Mouse (Mus musculus) hindbrain, embryonic 12.5 days (tissue): ENCODE results near the gene Dppa2. TPM values are rescaled to one million over a fixed set of nuclear protein-coding genes. Genes with fewer than 3 reads are reported as not detected.

Experiments used
- ATAC-seq: fragments of 200-750 bp; cut with Nextera tagmentation; 2 replicates; pipeline ENCODE4 v1.8.0; 2017; ENCODE audit warnings: moderate TSS enrichment; ENCODE audit not compliant: low FRiP score
- H3K27ac ChIP-seq: fragments of 300-500 bp; sonication (generic); 2 replicates; pipeline ENCODE4 v1.5.1; 2016; ENCODE audit warnings: mild to moderate bottlenecking
- H3K27me3 ChIP-seq: fragments of 300-500 bp; sonication (generic); 2 replicates; pipeline ENCODE4 v1.6.1; 2016; ENCODE audit warnings: mild to moderate bottlenecking
- H3K36me3 ChIP-seq: fragments of 300-500 bp; sonication (generic); 2 replicates; pipeline ENCODE4 v1.6.1; 2016; ENCODE audit warnings: mild to moderate bottlenecking
- H3K4me1 ChIP-seq: fragments of 300-500 bp; sonication (generic); 2 replicates; pipeline ENCODE4 v1.6.1; 2016
- H3K4me2 ChIP-seq: fragments of 300-500 bp; sonication (generic); replicated peaks from 2 replicates; pipeline ENCODE4 v1.6.1; 2016; ENCODE audit warnings: mild to moderate bottlenecking
- H3K4me3 ChIP-seq: fragments of 300-500 bp; sonication (generic); 2 replicates; pipeline ENCODE4 v1.5.1; 2016; ENCODE audit warnings: mild to moderate bottlenecking
- H3K9ac ChIP-seq: fragments of 300-500 bp; sonication (generic); 2 replicates; pipeline ENCODE4 v1.6.1; 2016; ENCODE audit warnings: mild to moderate bottlenecking, moderate library complexity
- H3K9me3 ChIP-seq: fragments of 300-500 bp; sonication (generic); replicated peaks from 2 replicates; pipeline ENCODE4 v1.6.1; 2016; ENCODE audit warnings: mild to moderate bottlenecking
- WGBS: fragments of 180-500 bp; shearing (Covaris S2); methylation state at CpG from one replicate; pipeline ENCODE4 v1.1.7; 2016; 5-methylcytosine and 5-hydroxymethylcytosine counted together
- polyA plus RNA-seq: library from polyadenylated mRNA; unstranded; fragments of >200 nt; fragmentation: Nextera tagmentation; extraction: Ambion mirVana; gene quantifications from 2 replicates; pipeline ENCODE4 v1.2.1, GENCODE M21; 2016

Gene Dppa2
- polyA plus RNA-seq, result not detected in 2 replicates

DNA sequence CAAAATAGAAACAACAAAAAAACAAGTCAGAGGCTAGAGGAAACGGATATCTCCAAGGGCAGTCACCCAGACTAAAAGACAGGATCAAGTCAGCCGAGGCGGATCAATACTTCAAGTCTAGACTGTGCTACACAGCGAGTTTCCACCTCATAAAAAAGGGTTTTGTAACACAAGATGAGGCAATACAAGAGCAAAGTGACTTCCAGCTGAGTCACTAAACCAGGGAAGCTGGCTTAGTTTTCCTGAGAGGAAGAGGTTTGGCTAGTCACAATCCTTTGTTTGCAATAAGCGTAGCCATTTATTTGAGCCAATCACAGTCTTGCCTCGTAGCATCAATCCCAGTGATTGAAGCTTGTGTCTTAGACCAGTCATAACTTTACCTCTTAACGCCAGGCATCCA, at the start of gene Dppa2:
Gene Dppa2 (plus strand): TSS at position 400 of the 400 bp plus-strand sequence.
- no peaks in the 10 kb centered on the region for H3K9me3 ChIP-seq
- no peak within 1 kb of the TSS for H3K27ac ChIP-seq
- H3K27me3 ChIP-seq, result no peaks in the 10 kb centered on the region
- no peaks in the 10 kb centered on the region for H3K4me1 ChIP-seq
- no peak within 1 kb of the TSS for H3K4me2 ChIP-seq
- no peaks in the 10 kb centered on the region for H3K36me3 ChIP-seq
- H3K9ac ChIP-seq, result no peak within 1 kb of the TSS
- no peak for ATAC-seq
- 84% methylated on average over 7 of the region's 7 CpGs for WGBS
- H3K4me3 ChIP-seq, result no peak within 1 kb of the TSS

GRCm38 (mm10) chr16:48254584-48254983, 49.1 kb upstream of the Dppa2 start:
- Histone ChIP-seq H3K27me3 (no peaks in the 10 kb centered on the region), H3K27ac (no peak overlapping the region), H3K4me1 (no peaks in the 10 kb centered on the region), H3K4me2 (no peak overlapping the region), H3K9me3 (no peaks in the 10 kb centered on the region), H3K4me3 (no peak overlapping the region), H3K9ac (no peak overlapping the region), H3K36me3 (no peaks in the 10 kb centered on the region)
- WGBS, result 92% methylated on average over 5 of the region's 5 CpGs
- ATAC-seq, result no peak

DNA sequence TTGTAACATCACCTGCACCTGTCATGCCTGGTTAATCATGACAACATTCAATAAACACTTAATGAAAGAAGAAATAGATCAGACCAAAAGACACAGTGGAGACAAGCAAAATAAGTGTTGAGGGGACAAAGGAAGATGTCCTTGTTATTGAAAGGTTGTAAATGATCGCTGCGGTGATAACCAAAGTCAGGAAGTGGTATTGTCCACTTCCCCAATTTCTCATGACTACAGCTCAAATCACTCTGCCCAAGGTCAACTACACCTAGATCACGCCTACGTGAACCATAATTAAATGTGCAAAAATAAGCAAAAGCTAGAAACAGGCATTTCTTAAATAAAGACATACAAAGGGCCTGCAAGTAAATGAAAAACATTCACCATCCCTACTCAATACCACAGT, 44.2 kb upstream of the Dppa2 start:
- 93% methylated on average over 4 of the region's 4 CpGs for WGBS
- no peak overlapping the region for H3K27ac ChIP-seq
- no peak overlapping the region for H3K9ac ChIP-seq
- no peaks in the 10 kb centered on the region for H3K9me3 ChIP-seq
- no peak overlapping the region for H3K4me2 ChIP-seq
- no peak for ATAC-seq
- no peaks in the 10 kb centered on the region for H3K4me1 ChIP-seq
- H3K4me3 ChIP-seq, result no peak overlapping the region
- H3K27me3 ChIP-seq, result no peaks in the 10 kb centered on the region
- H3K36me3 ChIP-seq, result no peaks in the 10 kb centered on the region

DNA sequence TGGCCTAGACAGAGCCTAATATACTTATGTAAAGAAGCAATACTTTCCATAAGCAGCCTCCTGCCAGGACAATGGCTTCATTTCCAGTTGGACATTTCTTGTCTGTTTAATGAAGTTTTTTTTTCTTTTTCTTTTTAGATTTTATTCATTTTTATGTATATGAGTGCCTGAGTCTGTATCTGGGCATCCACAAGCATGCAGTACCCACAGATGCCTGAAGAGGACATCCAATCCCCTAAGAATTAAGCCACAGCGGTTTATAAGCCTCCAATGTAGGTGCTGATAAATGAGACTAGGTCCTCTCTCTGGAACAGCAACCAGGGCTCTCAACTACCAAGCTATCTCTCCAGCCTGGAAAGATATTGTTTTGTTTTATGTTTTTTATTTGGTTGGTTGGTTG, 40.8 kb upstream of the Dppa2 start:
- Histone ChIP-seq H3K27me3 (no peaks in the 10 kb centered on the region), H3K27ac (no peak overlapping the region), H3K4me3 (no peak overlapping the region), H3K36me3 (no peaks in the 10 kb centered on the region), H3K9ac (no peak overlapping the region), H3K4me2 (no peak overlapping the region), H3K4me1 (no peaks in the 10 kb centered on the region), H3K9me3 (no peaks in the 10 kb centered on the region)
- no peak for ATAC-seq
- 78% methylated on average over 1 of the region's 1 CpGs for WGBS

GRCm38 (mm10) chr16:48265856-48266255, 37.9 kb upstream of the Dppa2 start:
- H3K27me3 ChIP-seq, result no peaks in the 10 kb centered on the region
- no peak overlapping the region for H3K4me3 ChIP-seq
- ATAC-seq, result no peak
- no peaks in the 10 kb centered on the region for H3K9me3 ChIP-seq
- no peaks in the 10 kb centered on the region for H3K4me1 ChIP-seq
- H3K27ac ChIP-seq, result no peak overlapping the region
- no peaks in the 10 kb centered on the region for H3K36me3 ChIP-seq
- H3K4me2 ChIP-seq, result no peak overlapping the region
- no peak overlapping the region for H3K9ac ChIP-seq
- 87% methylated on average over 4 of the region's 4 CpGs for WGBS

DNA sequence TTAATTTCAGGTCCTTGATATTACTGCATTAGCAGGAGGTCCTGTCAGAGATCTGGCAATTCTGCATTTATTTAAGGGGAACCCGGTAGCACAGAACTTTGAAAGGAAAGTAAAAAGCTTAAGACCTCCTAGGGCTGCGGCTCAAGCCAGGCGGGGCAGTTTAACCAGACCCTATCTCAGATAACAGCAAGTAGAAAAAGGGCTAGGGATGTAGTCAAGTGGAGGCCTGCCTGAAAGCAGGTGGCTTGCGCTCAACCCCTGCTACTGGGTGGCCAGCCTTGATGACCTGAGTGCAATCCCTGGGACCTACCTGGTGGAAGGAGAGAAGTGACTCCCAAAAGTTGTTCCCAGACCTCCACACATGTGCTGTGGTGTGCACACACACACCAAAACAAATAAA, 26.8 kb upstream of the Dppa2 start:
- Histone ChIP-seq H3K27me3 (no peaks in the 10 kb centered on the region), H3K27ac (no peak overlapping the region), H3K4me3 (no peak overlapping the region), H3K36me3 (no peaks in the 10 kb centered on the region), H3K9ac (no peak overlapping the region), H3K9me3 (no peaks in the 10 kb centered on the region), H3K4me1 (no peaks in the 10 kb centered on the region), H3K4me2 (no peak overlapping the region)
- ATAC-seq, result no peak
- 77% methylated on average over 4 of the region's 4 CpGs for WGBS

GRCm38 (mm10) chr16:48280883-48281282, 22.8 kb upstream of the Dppa2 start:
- H3K4me3 ChIP-seq, result no peak overlapping the region
- no peaks in the 10 kb centered on the region for H3K9me3 ChIP-seq
- H3K36me3 ChIP-seq, result no peaks in the 10 kb centered on the region
- no peaks in the 10 kb centered on the region for H3K4me1 ChIP-seq
- no peak overlapping the region for H3K9ac ChIP-seq
- no peak overlapping the region for H3K4me2 ChIP-seq
- no peak overlapping the region for H3K27ac ChIP-seq
- H3K27me3 ChIP-seq, result no peaks in the 10 kb centered on the region
- WGBS, result 88% methylated on average over 4 of the region's 4 CpGs
- ATAC-seq, result no peak

- H3K4me2 ChIP-seq, result no peak overlapping the region
- H3K9me3 ChIP-seq, result no peaks in the 10 kb centered on the region
- no peaks in the 10 kb centered on the region for H3K27me3 ChIP-seq
- no peak overlapping the region for H3K27ac ChIP-seq
- ATAC-seq, result no peak
- H3K36me3 ChIP-seq, result no peaks in the 10 kb centered on the region
- no peak overlapping the region for H3K9ac ChIP-seq
- no peak overlapping the region for H3K4me3 ChIP-seq
- no peaks in the 10 kb centered on the region for H3K4me1 ChIP-seq
- WGBS, result 60% methylated on average over 1 of the region's 1 CpGs
These were observed 20.9 kb upstream of the Dppa2 start for GRCm38 (mm10) chr16:48282801-48283200.

GRCm38 (mm10) chr16:48283517-48283916, 20.2 kb upstream of the Dppa2 start, which contains the start of gene Dppa4:
Gene Dppa4 (plus strand): TSS chr16:48283733.
- Histone ChIP-seq H3K9ac (no peak within 1 kb of the TSS), H3K4me3 (no peak within 1 kb of the TSS), H3K36me3 (no peaks in the 10 kb centered on the region), H3K4me1 (no peaks in the 10 kb centered on the region), H3K27ac (no peak within 1 kb of the TSS), H3K4me2 (no peak within 1 kb of the TSS), H3K27me3 (no peaks in the 10 kb centered on the region), H3K9me3 (no peaks in the 10 kb centered on the region)
- no peak for ATAC-seq
- WGBS, result 81% methylated on average over 4 of the region's 4 CpGs

GRCm38 (mm10) chr16:48285517-48285916, 18.2 kb upstream of the Dppa2 start:
- no peak for ATAC-seq
- Histone ChIP-seq H3K4me2 (no peak overlapping the region), H3K36me3 (no peaks in the 10 kb centered on the region), H3K4me1 (no peaks in the 10 kb centered on the region), H3K27me3 (no peaks in the 10 kb centered on the region), H3K9me3 (no peaks in the 10 kb centered on the region), H3K9ac (no peak overlapping the region), H3K27ac (no peak overlapping the region), H3K4me3 (no peak overlapping the region)
- 91% methylated on average over 4 of the region's 4 CpGs for WGBS

DNA sequence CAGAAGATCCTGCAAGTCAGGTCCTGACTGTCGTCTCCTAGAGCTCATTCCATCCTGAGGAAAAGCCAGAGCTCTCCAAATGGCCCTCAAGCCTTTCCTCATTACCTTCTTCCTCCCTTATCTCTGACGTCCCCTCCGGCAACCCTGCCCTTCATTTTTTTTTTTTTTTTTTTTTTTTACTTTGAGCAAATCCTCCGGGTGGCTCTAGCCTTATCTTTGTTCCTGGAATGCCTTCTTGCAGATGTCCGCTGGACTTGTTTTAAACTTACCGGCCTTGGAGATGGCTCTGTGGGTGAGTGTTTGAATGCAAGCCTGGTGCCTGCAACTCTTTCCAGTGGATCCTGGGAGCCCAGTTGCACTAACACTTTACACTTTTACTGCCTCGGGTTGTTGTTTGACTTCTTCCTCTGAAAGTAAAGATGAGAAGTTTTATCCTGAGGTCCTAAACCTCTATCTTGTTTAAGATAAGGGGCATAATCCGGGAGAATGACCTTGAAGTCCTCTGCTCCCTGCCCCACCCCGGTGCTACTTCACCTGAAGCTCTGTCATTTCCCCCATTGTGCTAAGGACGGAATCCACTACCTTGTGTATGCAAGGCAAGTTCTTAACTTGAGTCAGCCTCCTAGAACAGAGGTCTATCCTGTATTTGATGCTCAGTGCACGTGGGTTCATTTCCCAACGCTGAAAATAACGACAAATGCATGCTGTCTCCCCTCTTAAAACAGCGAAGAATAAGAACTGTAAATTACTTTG, 6.1 kb upstream of the Dppa2 start:
- no peaks in the 10 kb centered on the region for H3K36me3 ChIP-seq
- no peak overlapping the region for H3K4me2 ChIP-seq
- no peaks in the 10 kb centered on the region for H3K4me1 ChIP-seq
- no peak overlapping the region for H3K4me3 ChIP-seq
- no peak for ATAC-seq
- no peaks in the 10 kb centered on the region for H3K9me3 ChIP-seq
- no peaks in the 10 kb centered on the region for H3K27me3 ChIP-seq
- H3K9ac ChIP-seq, result no peak overlapping the region
- no peak overlapping the region for H3K27ac ChIP-seq
- WGBS, result 84% methylated on average over 14 of the region's 14 CpGs

DNA sequence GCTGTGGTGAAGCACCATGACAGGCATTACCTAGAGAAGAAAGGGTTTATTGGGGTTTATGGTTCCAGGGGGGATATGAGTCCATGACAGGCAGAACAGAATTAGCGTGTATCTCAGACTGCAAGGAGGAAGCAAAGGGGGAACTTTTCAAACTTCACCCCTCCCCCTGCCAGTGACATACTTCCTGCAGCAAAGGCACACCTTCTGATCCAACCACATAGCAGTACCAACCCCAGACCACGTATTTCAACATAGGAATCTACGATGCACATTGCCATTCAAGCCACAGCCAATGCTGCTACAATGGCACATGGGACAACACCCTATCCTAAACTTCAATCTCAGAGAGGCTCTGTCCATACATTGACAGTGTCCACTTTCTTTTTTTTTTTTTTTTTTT, 3.8 kb upstream of the Dppa2 start:
- ATAC-seq, result no peak
- no peaks in the 10 kb centered on the region for H3K9me3 ChIP-seq
- H3K9ac ChIP-seq, result no peak overlapping the region
- no peak overlapping the region for H3K27ac ChIP-seq
- no peaks in the 10 kb centered on the region for H3K36me3 ChIP-seq
- no peak overlapping the region for H3K4me2 ChIP-seq
- H3K4me1 ChIP-seq, result no peaks in the 10 kb centered on the region
- WGBS, result 78% methylated on average over 3 of the region's 3 CpGs
- H3K4me3 ChIP-seq, result no peak overlapping the region
- H3K27me3 ChIP-seq, result no peaks in the 10 kb centered on the region

- H3K4me1 ChIP-seq, result no peaks in the 10 kb centered on the region
- H3K27me3 ChIP-seq, result no peaks in the 10 kb centered on the region
- H3K4me2 ChIP-seq, result no peak overlapping the region
- H3K36me3 ChIP-seq, result no peaks in the 10 kb centered on the region
- ATAC-seq, result no peak
- H3K9ac ChIP-seq, result no peak overlapping the region
- H3K9me3 ChIP-seq, result no peaks in the 10 kb centered on the region
- 92% methylated on average over 3 of the region's 3 CpGs for WGBS
- no peak overlapping the region for H3K4me3 ChIP-seq
- no peak overlapping the region for H3K27ac ChIP-seq
These were observed 275 bp downstream of the Dppa2 start for GRCm38 (mm10) chr16:48303983-48304382.
